Mouse (Mus musculus): ENCODE results near the gene Vps35. TPM values are rescaled to one million over a fixed set of nuclear protein-coding genes. Genes with fewer than 3 reads are reported as not detected.

Gene Vps35
- polyA plus RNA-seq (2015; fragmentation: Nextera tagmentation; extraction: Ambion mirVana): 156 and 161 TPM in 2 replicates

DNA sequence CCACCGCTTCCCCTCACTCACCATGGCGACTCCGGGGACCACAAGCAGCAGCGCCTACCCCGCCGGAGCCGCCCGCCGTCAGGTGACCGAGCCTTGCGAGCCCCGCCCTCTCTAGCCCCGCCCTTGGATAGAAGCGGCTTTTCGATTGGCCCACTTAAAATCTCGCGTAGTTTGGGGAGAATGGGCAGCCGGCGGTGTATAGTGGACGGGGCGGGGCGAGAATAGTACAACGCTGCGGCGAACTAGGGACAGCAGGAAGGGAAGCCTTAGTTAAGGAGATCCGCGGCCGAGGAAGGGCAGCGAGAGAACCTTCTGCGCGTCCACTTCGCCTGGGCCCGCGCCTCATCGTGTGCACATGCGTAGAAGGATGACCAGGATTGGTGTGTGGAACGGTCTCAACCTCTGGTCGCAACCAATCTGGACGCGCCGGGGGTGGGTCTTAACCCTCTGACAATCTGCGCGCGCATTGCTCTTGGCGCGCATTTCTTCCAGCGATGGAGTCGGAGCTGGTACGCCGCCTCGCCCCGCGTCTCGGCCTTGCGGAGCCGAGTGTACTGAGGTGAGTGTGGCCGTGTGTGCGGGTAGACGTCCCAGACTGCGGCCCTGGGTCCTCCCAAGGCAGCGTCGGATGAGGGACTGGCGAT is at the start of gene Vps35, which contains the start of gene Orc6:
Gene Vps35 (minus strand): TSS at position 369 of the 644 bp plus-strand sequence.
Gene Orc6 (plus strand): TSS at position 199 of the 644 bp plus-strand sequence.
- Histone ChIP-seq H3K4me1 (ENCODE audit: insufficient read depth, low read length) (peaks cover 22% of the 10 kb centered on the region), H3K4me3 (ENCODE audit: low read length) (peak within 1 kb of the TSS; percentile 66), H3K27me3 (ENCODE audit: insufficient read depth, low read length) (no peaks in the 10 kb centered on the region), H3K9ac (replicated peaks; ENCODE audit: low read length) (peak within 1 kb of the TSS; percentile 77), H3K27ac (ENCODE audit: low read length) (peak within 1 kb of the TSS; percentile 99), H3K4me2 (replicated peaks; ENCODE audit: low read depth, low read length) (peak within 1 kb of the TSS; percentile 65), H3K9me3 (ENCODE audit: low read length) (no peaks in the 10 kb centered on the region), H3K36me3 (ENCODE audit: insufficient read depth, low read length) (peaks cover 18% of the 10 kb centered on the region)
- WGBS: under 1% methylated on average over 63 of the region's 63 CpGs
- peak; percentile 98 for ATAC-seq (ENCODE audit: low FRiP score, low TSS enrichment)

DNA sequence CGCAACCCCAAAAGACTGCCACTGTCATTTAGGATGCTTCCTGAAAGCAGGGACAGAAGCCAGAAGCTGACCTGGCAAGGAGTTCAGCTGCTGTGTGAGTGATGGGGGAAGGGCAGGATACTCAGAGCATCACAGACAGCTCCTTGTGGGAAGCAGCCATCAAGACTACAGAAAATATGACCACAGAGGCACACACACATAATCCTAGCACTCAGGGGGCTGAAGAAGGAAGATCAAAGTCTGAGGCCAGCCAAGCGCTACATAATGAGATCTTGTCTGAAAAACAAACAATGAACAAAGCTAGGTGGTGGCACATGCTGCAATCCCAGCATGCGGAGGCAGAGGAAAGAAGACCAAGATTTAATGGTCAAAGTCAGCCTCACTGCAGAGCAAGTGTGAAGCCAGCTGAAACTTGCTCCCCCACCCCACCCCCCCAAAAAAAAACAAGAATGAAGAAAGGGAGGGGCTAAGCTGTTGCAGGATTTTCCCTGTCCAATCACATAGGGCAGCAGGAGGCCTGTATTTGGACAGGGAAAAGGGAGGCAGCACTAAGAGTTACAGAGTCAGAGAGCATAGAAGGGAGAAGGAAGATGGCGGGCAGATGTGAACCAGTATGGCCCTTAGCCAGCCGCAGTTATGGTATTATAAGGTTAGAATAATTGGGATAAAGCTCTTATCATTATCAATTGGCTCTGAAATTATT is 40.4 kb upstream of the Vps35 start:
- Histone ChIP-seq H3K4me1 (ENCODE audit: insufficient read depth, low read length) (peaks cover 7% of the 10 kb centered on the region), H3K36me3 (ENCODE audit: insufficient read depth, low read length) (no peaks in the 10 kb centered on the region), H3K4me2 (replicated peaks; ENCODE audit: low read depth, low read length) (no peak overlapping the region), H3K4me3 (ENCODE audit: low read length) (no peak overlapping the region), H3K27me3 (ENCODE audit: insufficient read depth, low read length) (no peaks in the 10 kb centered on the region), H3K9ac (replicated peaks; ENCODE audit: low read length) (no peak overlapping the region), H3K9me3 (ENCODE audit: low read length) (no peaks in the 10 kb centered on the region), H3K27ac (ENCODE audit: low read length) (peak overlapping the region; percentile 63; the same call in 1 of the 2 replicates)
- 48% methylated on average over 5 of the region's 5 CpGs for WGBS
- ATAC-seq (ENCODE audit: low FRiP score, low TSS enrichment): peak; percentile 90

DNA sequence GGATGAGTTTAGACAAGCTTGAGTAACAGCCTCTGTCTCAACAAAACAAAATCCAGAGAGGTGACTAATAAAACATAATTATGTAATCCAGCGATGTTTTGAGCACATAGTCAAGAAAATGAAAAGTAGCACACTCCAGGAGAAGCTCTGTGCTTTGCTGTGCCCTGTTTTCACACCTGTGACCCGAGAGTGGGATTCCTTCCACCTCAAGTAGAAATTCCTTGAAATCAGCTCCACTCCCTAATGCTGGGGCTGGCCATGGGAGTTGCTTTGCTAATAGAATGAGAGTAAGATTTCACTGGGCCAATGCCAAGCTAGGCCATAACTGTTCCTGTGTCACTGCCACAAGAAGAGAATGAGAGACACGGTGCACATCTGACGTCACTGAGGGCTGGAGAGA is 38.1 kb upstream of the Vps35 start:
- H3K27ac ChIP-seq (ENCODE audit: low read length): no peak overlapping the region
- H3K9me3 ChIP-seq (ENCODE audit: low read length): no peaks in the 10 kb centered on the region
- no peak for ATAC-seq (ENCODE audit: low FRiP score, low TSS enrichment)
- H3K4me1 ChIP-seq (ENCODE audit: insufficient read depth, low read length): peaks cover 7% of the 10 kb centered on the region
- no peaks in the 10 kb centered on the region for H3K27me3 ChIP-seq (ENCODE audit: insufficient read depth, low read length)
- WGBS: 48% methylated on average over 4 of the region's 4 CpGs
- H3K4me3 ChIP-seq (ENCODE audit: low read length): no peak overlapping the region
- no peaks in the 10 kb centered on the region for H3K36me3 ChIP-seq (ENCODE audit: insufficient read depth, low read length)
- H3K9ac ChIP-seq (replicated peaks; ENCODE audit: low read length): no peak overlapping the region
- no peak overlapping the region for H3K4me2 ChIP-seq (replicated peaks; ENCODE audit: low read depth, low read length)

DNA sequence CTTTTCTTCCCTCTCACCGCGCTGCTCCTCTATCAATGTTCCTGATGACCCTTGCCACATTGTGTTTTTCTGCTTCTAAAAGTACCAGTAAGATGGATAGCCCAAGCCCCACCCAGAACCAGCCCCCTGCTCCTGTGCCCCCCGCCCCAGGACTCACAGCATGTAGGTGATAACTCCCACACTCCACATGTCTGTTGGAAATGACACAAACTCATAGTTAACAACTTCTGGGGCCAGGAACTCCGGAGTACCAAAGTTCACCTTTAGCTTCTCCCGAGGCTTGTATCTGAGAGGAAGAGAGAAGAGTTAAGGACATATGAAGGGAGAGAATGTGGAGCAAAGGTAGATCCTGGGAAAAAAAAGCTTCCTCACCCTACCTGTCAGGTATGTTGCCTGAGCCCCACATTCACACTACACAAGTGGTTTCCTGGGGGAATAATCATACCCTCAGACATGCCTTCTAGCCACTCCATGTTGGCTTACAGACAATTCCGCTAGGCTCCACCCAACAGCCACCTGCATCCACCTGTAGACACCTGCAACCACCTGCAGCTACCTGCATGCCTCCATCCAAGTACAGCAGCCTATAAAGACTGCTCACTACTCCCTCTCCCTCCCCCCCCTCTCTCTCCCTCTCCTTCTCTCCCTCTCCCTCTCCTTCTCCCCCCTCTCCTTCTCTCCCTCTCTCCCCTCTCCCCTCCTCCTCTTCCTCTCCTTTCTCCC is 36.8 kb upstream of the Vps35 start:
- Histone ChIP-seq H3K9me3 (ENCODE audit: low read length) (no peaks in the 10 kb centered on the region), H3K4me2 (replicated peaks; ENCODE audit: low read depth, low read length) (no peak overlapping the region), H3K27ac (ENCODE audit: low read length) (no peak overlapping the region), H3K27me3 (ENCODE audit: insufficient read depth, low read length) (no peaks in the 10 kb centered on the region), H3K4me3 (ENCODE audit: low read length) (no peak overlapping the region), H3K4me1 (ENCODE audit: insufficient read depth, low read length) (peaks cover 7% of the 10 kb centered on the region), H3K36me3 (ENCODE audit: insufficient read depth, low read length) (no peaks in the 10 kb centered on the region), H3K9ac (replicated peaks; ENCODE audit: low read length) (no peak overlapping the region)
- WGBS: 67% methylated on average over 6 of the region's 6 CpGs
- ATAC-seq (ENCODE audit: low FRiP score, low TSS enrichment): no peak

DNA sequence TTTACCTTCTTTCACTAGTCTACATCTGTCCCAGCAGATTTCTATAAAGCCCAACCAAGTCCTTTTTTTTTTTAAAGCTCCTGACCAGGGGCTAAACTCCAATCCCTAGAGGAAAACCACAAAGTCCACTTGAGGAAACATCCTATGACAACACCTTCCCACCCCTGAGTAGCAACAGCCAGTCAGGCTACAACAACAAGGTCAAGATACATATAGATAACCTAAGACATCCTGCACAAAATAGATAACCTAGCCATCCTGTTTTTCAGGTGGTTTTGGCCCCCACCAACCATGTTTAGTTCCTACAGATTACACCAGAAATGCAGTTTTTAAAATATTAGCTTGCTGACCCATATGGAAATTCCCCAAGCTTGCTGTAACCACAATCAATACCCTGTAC is 35.5 kb upstream of the Vps35 start:
- no peak for ATAC-seq (ENCODE audit: low FRiP score, low TSS enrichment)

DNA sequence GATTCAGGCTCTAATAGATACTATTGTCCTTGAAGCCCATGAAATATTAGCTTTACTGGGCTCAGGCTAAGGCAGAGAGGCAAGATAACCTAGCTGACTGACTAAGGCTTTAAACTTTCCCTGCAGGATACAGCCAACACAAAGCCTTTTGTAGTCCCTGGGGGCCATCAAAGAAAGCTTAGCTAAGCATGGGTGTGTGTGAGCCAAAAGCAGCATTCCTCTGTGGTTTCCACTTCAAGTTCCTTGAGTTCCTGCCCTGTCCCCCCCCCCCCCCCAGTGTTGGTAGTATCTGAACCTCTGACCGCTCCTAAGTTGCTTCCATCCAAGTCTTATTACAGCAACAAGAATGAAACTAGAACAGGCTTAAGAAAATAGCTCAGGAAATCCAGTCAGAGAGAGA is 29.9 kb upstream of the Vps35 start:
- H3K27me3 ChIP-seq (ENCODE audit: insufficient read depth, low read length): no peaks in the 10 kb centered on the region
- no peak overlapping the region for H3K9ac ChIP-seq (replicated peaks; ENCODE audit: low read length)
- H3K36me3 ChIP-seq (ENCODE audit: insufficient read depth, low read length): no peaks in the 10 kb centered on the region
- WGBS: 92% methylated on average over 1 of the region's 1 CpGs
- no peaks in the 10 kb centered on the region for H3K4me1 ChIP-seq (ENCODE audit: insufficient read depth, low read length)
- no peaks in the 10 kb centered on the region for H3K9me3 ChIP-seq (ENCODE audit: low read length)
- no peak overlapping the region for H3K27ac ChIP-seq (ENCODE audit: low read length)
- no peak overlapping the region for H3K4me3 ChIP-seq (ENCODE audit: low read length)
- ATAC-seq (ENCODE audit: low FRiP score, low TSS enrichment): no peak
- H3K4me2 ChIP-seq (replicated peaks; ENCODE audit: low read depth, low read length): no peak overlapping the region

More for the DNA sequence above, 35.5 kb upstream of the Vps35 start:
- Histone ChIP-seq H3K9ac (replicated peaks; ENCODE audit: low read length) (no peak overlapping the region), H3K36me3 (ENCODE audit: insufficient read depth, low read length) (no peaks in the 10 kb centered on the region), H3K4me3 (ENCODE audit: low read length) (no peak overlapping the region), H3K4me1 (ENCODE audit: insufficient read depth, low read length) (peaks cover 6% of the 10 kb centered on the region; the same call in 1 of the 2 replicates), H3K27me3 (ENCODE audit: insufficient read depth, low read length) (no peaks in the 10 kb centered on the region), H3K27ac (ENCODE audit: low read length) (no peak overlapping the region), H3K9me3 (ENCODE audit: low read length) (no peaks in the 10 kb centered on the region), H3K4me2 (replicated peaks; ENCODE audit: low read depth, low read length) (no peak overlapping the region)

DNA sequence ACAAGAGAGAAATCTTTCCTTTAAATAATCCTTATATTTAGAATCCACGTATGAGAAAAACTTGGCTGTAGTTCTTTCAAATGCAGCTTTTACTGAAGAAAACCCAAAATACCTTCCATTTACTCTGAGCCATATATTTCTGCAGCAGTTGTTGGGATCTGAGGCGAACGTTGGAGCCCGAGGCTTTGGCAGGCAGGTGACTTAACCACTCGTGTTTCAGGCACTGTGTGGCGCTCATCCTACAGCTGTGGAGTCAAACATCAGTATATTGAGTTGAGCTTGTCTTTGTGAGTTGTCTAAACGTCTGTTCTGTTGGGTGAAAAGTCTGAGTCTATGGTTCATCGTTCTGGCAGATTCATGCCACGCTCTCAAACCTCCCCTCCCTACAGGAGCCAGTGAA is 27.4 kb upstream of the Vps35 start:
- Histone ChIP-seq H3K9me3 (ENCODE audit: low read length) (no peaks in the 10 kb centered on the region), H3K4me3 (ENCODE audit: low read length) (no peak overlapping the region), H3K4me2 (replicated peaks; ENCODE audit: low read depth, low read length) (no peak overlapping the region), H3K27me3 (ENCODE audit: insufficient read depth, low read length) (no peaks in the 10 kb centered on the region), H3K4me1 (ENCODE audit: insufficient read depth, low read length) (no peaks in the 10 kb centered on the region), H3K9ac (replicated peaks; ENCODE audit: low read length) (no peak overlapping the region), H3K27ac (ENCODE audit: low read length) (no peak overlapping the region), H3K36me3 (ENCODE audit: insufficient read depth, low read length) (no peaks in the 10 kb centered on the region)
- 71% methylated on average over 9 of the region's 9 CpGs for WGBS
- ATAC-seq (ENCODE audit: low FRiP score, low TSS enrichment): no peak

DNA sequence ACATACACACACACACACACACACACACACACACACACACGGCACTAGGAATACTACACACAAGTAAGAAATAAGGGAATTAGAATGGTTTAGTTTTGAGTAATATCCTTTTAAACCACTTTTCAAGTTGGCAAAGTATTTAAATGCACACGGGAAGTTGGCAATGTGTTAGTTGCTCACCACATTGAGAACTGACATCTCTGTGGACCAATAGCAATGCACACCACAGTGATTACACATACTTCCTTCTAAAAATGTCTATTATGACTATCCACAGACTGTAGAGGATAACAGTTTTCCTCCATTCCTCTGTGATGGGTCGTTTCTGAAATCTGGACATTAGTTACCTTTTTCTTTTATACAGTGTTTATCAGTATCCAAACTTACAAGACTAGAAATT is 23.5 kb upstream of the Vps35 start:
- no peak overlapping the region for H3K9ac ChIP-seq (replicated peaks; ENCODE audit: low read length)
- H3K4me2 ChIP-seq (replicated peaks; ENCODE audit: low read depth, low read length): no peak overlapping the region
- ATAC-seq (ENCODE audit: low FRiP score, low TSS enrichment): no peak
- WGBS: 75% methylated on average over 3 of the region's 3 CpGs
- H3K27me3 ChIP-seq (ENCODE audit: insufficient read depth, low read length): no peaks in the 10 kb centered on the region
- peaks cover 5% of the 10 kb centered on the region; the same call in 1 of the 2 replicates for H3K9me3 ChIP-seq (ENCODE audit: low read length)
- H3K4me1 ChIP-seq (ENCODE audit: insufficient read depth, low read length): no peaks in the 10 kb centered on the region
- H3K27ac ChIP-seq (ENCODE audit: low read length): no peak overlapping the region
- H3K36me3 ChIP-seq (ENCODE audit: insufficient read depth, low read length): no peaks in the 10 kb centered on the region
- H3K4me3 ChIP-seq (ENCODE audit: low read length): no peak overlapping the region

DNA sequence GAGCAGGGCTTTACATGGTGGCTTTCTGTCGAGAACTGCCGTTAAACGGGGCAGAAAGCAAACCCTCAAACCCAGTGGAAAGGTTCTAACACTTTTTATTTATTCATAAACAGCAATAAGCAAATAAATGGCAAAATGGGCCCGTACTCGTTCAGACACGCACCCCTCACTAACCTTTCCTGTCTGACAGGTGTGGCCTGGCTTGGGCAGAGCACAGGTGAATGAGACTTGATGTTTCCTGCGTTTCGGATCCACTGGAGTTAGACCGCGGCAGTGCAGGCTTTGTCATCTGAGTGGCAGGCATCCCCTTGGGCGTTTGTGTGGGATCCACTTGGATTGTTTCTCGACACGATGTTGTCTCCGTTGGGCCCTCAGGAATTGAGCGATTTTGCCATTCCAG is 22.4 kb upstream of the Vps35 start:
- Histone ChIP-seq H3K27ac (ENCODE audit: low read length) (no peak overlapping the region), H3K9me3 (ENCODE audit: low read length) (peaks cover 6% of the 10 kb centered on the region; the same call in 1 of the 2 replicates), H3K36me3 (ENCODE audit: insufficient read depth, low read length) (no peaks in the 10 kb centered on the region), H3K4me3 (ENCODE audit: low read length) (no peak overlapping the region), H3K4me2 (replicated peaks; ENCODE audit: low read depth, low read length) (no peak overlapping the region), H3K4me1 (ENCODE audit: insufficient read depth, low read length) (no peaks in the 10 kb centered on the region), H3K27me3 (ENCODE audit: insufficient read depth, low read length) (no peaks in the 10 kb centered on the region), H3K9ac (replicated peaks; ENCODE audit: low read length) (no peak overlapping the region)
- WGBS: 85% methylated on average over 15 of the region's 15 CpGs
- ATAC-seq (ENCODE audit: low FRiP score, low TSS enrichment): no peak

All from kidney, embryonic 16.5 days (tissue).